Mouse (Mus musculus) kidney, adult 2 months (tissue): ENCODE measurements around the gene Myo6.

Experiments
- CTCF ChIP-seq: fragments of 200-500 bp; conservative IDR thresholded peaks from 2 replicates; pipeline ENCODE4 v1.5.1; 2011; ENCODE audit warnings: low read depth, mild to moderate bottlenecking, control low read depth, low read length, moderate library complexity, mixed read lengths; ENCODE audit not compliant: insufficient read depth, insufficient read length
- POLR2A ChIP-seq: fragments of 200-500 bp; IDR thresholded peaks from one replicate; pipeline ENCODE4 v1.6.1; 2011; ENCODE audit warnings: low read depth, low read length, control low read depth

DNA sequence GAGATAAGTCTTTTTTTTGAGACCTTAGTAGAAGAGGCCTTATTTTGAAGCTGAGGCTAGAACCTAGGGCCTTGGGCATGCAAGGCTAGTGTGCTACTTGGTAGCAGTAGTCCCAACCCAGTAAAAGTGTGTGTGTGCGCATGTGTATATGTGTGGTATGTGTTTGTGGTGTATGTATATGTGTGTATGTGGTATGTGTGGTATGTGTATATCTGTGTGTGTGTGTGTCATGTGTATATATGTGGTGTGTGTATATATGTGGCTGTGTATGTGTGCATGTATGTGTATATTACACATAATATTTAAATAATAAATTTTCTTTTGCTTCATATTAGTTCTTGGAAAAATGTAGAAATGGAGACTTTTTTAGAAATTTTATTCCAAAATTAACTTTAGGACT is 115.9 kb downstream of the Myo6 start:
- TF ChIP-seq CTCF, result no peak
- no peak for TF ChIP-seq POLR2A
